Mouse (Mus musculus): ENCODE measurements around the gene Dcaf8.

DNA sequence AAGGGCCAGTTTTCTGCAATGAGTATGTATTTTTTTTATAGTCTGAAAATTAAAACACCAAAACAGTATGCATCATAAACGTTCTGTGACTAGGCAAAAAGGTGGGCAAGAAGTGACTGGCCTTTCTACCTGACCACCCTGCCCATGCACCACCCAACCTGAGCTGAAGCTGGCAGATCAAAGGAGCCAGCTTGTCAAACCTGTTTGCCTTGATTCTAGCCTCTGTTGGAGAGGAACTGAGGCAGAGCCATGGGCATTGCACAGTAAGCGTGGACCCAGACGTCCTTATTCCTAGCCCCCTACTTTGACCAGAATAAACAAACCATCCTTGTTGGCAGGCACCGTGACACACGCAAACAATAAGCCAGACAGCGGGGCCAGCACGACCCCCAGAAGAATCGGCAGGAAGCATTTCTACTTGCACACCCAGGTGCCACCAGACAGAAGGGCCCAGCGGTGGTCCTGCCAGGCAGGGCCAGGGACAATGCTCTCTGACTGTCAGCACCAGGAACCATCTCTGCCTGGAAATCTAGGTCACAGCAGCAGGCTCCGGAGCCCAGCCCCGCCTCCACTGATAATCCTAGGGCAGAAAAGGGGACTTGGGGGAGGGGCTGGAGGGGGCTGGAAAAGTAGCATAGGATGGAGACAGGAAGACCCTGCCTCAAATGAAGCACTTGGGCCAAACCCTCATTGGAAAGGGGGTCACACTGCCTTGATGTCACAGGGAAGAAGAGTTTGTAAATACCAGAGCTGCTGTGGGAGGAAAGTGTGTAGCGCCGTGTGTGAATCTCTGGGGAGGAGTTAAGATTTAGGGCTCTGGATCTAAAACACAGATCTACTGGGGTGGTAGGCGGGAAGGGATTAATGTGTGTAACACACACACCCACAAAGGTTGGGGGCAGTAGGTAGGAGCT lies 54.3 kb downstream of the Dcaf8 start:
- TF ChIP-seq CTCF (IDR thresholded peaks at IDR 0.05; ENCODE audit: extremely low read depth, insufficient read depth, low read length) (no peak), POLR2A (IDR thresholded peaks at IDR 0.05; ENCODE audit: extremely low read depth, insufficient read depth, low read length) (no peak)
